Mouse (Mus musculus) hindbrain, embryonic 16.5 days (tissue): ENCODE measurements around the gene Gm11444. TPM values are rescaled to one million over a fixed set of nuclear protein-coding genes. Genes with fewer than 3 reads are reported as not detected.

Experiments used
- ATAC-seq: fragments of 200-750 bp; cut with Nextera tagmentation; 2 replicates; pipeline ENCODE4 v1.8.0; 2017; ENCODE audit warnings: moderate TSS enrichment, moderate library complexity
- H3K27ac ChIP-seq: fragments of 300-500 bp; sonication (generic); 2 replicates; pipeline ENCODE4 v1.5.1; 2014; ENCODE audit warnings: low read depth, mild to moderate bottlenecking, control low read depth, low read length, moderate library complexity
- H3K27me3 ChIP-seq: fragments of 300-500 bp; sonication (generic); replicated peaks from 2 replicates; pipeline ENCODE4 v1.6.1; 2014; ENCODE audit warnings: low read length; ENCODE audit not compliant: control insufficient read depth, insufficient read depth
- H3K36me3 ChIP-seq: fragments of 300-500 bp; sonication (generic); 2 replicates; pipeline ENCODE4 v1.6.1; 2014; ENCODE audit warnings: mild to moderate bottlenecking, low read length, moderate library complexity, mixed read lengths; ENCODE audit not compliant: control insufficient read depth, insufficient read depth
- H3K4me1 ChIP-seq: fragments of 300-500 bp; sonication (generic); 2 replicates; pipeline ENCODE4 v1.6.1; 2014; ENCODE audit warnings: low read depth, low read length; ENCODE audit not compliant: control insufficient read depth, insufficient read depth
- H3K4me2 ChIP-seq: fragments of 300-500 bp; sonication (generic); 2 replicates; pipeline ENCODE4 v1.6.1; 2014; ENCODE audit warnings: mild to moderate bottlenecking, low read length, control low read depth, moderate library complexity
- H3K4me3 ChIP-seq: fragments of 300-500 bp; sonication (generic); 2 replicates; pipeline ENCODE4 v1.5.1; 2014; ENCODE audit warnings: mild to moderate bottlenecking, low read length, control low read depth, moderate library complexity
- H3K9ac ChIP-seq: fragments of 300-500 bp; sonication (generic); 2 replicates; pipeline ENCODE4 v1.6.1; 2014; ENCODE audit warnings: low read depth, mild to moderate bottlenecking, control low read depth, low read length, moderate library complexity
- H3K9me3 ChIP-seq: fragments of 300-500 bp; sonication (generic); 2 replicates; pipeline ENCODE4 v1.6.1; 2014; ENCODE audit warnings: mild to moderate bottlenecking, low read length, moderate library complexity; ENCODE audit not compliant: control insufficient read depth
- WGBS: fragments of 180-500 bp; shearing (Covaris S2); extraction: QIAGEN DNeasy Blood & Tissue Kit; methylation state at CpG from one replicate; pipeline ENCODE4 v1.1.7; 2014; 5-methylcytosine and 5-hydroxymethylcytosine counted together
- polyA plus RNA-seq: library from polyadenylated mRNA; unstranded; fragments of >200 nt; fragmentation: Nextera tagmentation; extraction: Ambion mirVana; gene quantifications from 2 replicates; pipeline ENCODE4 v1.2.1, GENCODE M21; 2015

Gene Gm11444
- polyA plus RNA-seq, 1 experiment from 2014 or later = not detected

DNA sequence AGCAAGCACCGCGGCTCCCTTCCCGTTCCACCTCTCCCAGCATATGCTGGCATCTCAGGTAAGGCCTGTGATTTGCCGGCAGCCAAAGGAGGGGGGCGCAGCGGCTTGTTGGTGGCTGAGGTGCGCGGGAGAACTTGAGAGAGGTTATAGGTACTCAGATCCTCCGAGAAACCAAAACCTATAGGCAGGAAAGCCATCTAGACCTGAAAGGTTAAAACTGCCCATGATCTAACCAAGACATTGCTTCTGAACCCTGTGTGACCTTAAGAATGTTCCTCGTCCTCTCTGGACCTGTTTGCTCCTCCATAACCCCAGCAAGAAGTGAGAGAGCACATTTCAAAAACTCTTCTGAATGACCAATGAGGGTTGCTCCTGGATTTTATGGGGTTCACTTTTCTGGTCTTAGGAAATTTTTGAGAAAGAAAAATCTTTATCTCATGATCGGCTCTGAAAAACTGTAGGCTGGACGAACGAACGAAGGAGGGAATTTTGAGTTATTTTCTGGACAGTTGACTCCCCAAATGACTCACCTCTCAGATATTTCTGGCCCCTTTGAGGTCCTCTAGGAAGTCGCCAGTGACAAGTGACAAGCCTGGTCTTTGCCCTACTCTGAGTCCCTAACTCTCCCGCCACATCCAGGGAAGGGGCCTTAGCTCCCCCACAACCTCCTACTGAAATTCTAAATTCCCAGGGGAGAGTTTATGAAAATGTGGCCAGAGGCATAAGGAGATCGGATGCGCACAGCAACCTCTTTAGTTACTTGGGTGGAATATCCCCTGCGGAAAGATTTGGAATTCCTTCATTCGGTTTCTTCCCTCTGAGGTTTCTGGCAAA lies 11.5 kb downstream of the Gm11444 start:
- ATAC-seq = no peak
- H3K27ac ChIP-seq = no peak overlapping the region
- 6% methylated on average over 20 of the region's 20 CpGs for WGBS

DNA sequence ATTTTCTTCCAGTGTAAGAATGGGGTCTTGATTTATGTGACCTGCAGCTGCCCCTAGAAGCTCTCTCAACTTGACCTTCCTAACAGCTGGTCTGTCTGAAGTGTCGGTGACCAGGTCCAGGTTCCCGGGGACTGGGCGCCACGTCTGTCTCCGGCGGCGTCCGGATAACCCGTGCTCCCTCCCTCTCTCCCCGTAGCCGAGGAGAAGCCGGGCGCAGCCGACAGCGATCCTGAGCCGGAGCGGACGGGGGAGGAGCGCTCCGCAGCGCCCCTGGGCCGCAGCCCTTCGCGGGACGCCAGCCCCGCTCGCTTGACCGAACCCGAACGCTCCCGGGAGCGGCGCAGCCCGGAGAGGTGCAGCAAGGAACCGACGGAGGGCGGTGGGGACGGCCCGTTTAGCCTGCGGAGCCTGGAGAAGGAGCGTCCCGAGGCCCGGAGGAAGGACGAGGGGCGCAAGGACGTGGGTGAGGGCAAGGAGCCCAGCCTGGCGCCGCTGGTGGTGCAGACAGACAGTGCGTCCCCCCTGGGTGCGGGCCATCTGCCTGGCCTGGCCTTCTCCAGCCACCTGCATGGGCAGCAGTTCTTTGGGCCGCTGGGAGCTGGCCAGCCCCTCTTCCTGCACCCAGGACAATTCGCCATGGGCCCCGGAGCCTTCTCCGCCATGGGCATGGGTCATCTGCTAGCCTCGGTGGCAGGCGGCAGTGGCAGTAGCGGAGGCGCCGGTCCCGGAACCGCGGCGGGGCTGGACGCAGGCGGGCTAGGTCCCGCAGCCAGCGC lies 12.3 kb downstream of the Gm11444 start:
- peaks cover 15% of the 10 kb centered on the region for H3K4me1 ChIP-seq
- ATAC-seq = no peak
- H3K27ac ChIP-seq = no peak overlapping the region
- H3K4me3 ChIP-seq = peak overlapping the region; percentile 25
- H3K4me2 ChIP-seq = peak overlapping the region; percentile 28
- WGBS = 1% methylated on average over 46 of the region's 67 CpGs
- no peaks in the 10 kb centered on the region for H3K36me3 ChIP-seq
- H3K9ac ChIP-seq = peak overlapping the region; percentile 32; the same call in 1 of the 2 replicates
- peaks cover 57% of the 10 kb centered on the region for H3K27me3 ChIP-seq
- no peaks in the 10 kb centered on the region for H3K9me3 ChIP-seq

More for the DNA sequence above, 11.5 kb downstream of the Gm11444 start:
- Histone ChIP-seq H3K9ac (no peak overlapping the region), H3K36me3 (no peaks in the 10 kb centered on the region), H3K9me3 (no peaks in the 10 kb centered on the region), H3K4me1 (peaks cover 11% of the 10 kb centered on the region), H3K4me3 (no peak overlapping the region), H3K4me2 (no peak overlapping the region), H3K27me3 (peaks cover 64% of the 10 kb centered on the region)

DNA sequence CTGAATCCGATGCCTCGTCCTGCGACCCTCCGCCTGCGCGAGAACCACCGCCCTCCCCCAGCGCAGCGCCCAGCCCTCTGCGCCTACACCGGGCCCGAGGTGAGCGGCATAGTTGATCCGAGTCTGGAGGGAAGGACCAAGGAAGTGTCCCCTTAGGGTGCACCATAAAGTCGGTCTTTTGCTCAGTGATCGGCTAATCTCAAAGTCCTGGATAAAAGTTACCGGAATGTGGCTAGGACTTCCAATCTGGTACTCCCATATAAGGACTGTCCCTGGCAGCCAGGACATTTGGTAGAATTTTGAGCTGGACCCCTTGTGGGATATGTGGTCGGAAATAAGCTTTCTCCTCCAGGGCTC lies 12.9 kb downstream of the Gm11444 start:
- peak overlapping the region; percentile 28 for H3K4me2 ChIP-seq
- no peak overlapping the region for H3K27ac ChIP-seq
- H3K27me3 ChIP-seq = peaks cover 51% of the 10 kb centered on the region
- no peaks in the 10 kb centered on the region for H3K36me3 ChIP-seq
- 4% methylated on average over 18 of the region's 18 CpGs for WGBS
- H3K4me3 ChIP-seq = peak overlapping the region; percentile 25
- H3K9ac ChIP-seq = no peak overlapping the region
- H3K9me3 ChIP-seq = no peaks in the 10 kb centered on the region
- no peak for ATAC-seq
- peaks cover 21% of the 10 kb centered on the region for H3K4me1 ChIP-seq

DNA sequence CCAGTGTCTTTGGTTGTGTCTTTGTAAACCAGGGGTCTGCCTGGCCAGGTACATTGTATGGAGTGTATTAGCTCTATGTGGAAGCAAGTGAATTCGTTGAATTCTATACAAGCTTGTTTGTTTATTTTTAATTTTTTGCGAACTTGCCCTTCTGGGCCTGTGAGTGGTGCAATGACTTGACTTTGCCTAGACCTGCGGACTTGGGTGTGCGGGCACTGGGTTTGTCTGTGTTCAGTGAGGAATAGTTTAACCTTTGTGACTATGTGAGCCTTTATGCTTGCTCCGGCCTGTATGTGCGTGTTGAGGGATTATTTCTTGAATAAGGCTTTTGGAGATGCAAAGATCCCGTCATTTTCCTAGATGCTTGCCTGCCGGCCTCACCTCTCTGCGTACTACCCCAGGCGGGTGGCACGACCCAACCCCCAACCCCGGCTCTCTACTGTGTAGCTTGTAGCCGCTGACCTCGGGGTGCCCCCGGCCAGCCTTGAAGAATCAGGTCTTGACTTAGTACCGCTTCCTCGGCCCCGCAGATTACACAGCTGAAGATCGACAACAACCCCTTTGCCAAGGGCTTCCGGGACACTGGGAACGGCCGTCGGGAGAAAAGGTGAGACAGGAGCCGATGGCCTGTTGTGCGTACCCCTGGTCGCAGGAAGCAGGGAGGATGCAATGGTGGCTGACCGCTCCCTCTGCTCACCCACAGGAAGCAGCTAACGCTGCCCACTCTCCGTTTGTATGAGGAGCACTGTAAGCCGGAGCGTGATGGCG lies 13.4 kb downstream of the Gm11444 start:
- peaks cover 49% of the 10 kb centered on the region for H3K27me3 ChIP-seq
- no peak overlapping the region for H3K9ac ChIP-seq
- 2% methylated on average over 31 of the region's 32 CpGs for WGBS
- H3K9me3 ChIP-seq = no peaks in the 10 kb centered on the region
- peak overlapping the region; percentile 7; the same call in 1 of the 2 replicates for H3K4me2 ChIP-seq
- H3K4me3 ChIP-seq = no peak overlapping the region; the same call in 1 of the 2 replicates
- ATAC-seq = no peak
- no peaks in the 10 kb centered on the region for H3K36me3 ChIP-seq
- H3K4me1 ChIP-seq = peaks cover 22% of the 10 kb centered on the region
- H3K27ac ChIP-seq = no peak overlapping the region

GRCm38 (mm10) chr11:85835753-85836522 lies 14.2 kb downstream of the Gm11444 start:
- Histone ChIP-seq H3K9ac (no peak overlapping the region), H3K4me3 (0 out of 2 replicates have a peak overlapping the region, but pooled peaks have one; percentile 9), H3K27me3 (peaks cover 43% of the 10 kb centered on the region), H3K4me1 (peaks cover 20% of the 10 kb centered on the region), H3K36me3 (no peaks in the 10 kb centered on the region), H3K27ac (no peak overlapping the region), H3K9me3 (no peaks in the 10 kb centered on the region), H3K4me2 (no peak overlapping the region)
- no peak for ATAC-seq
- 6% methylated on average over 16 of the region's 16 CpGs for WGBS

DNA sequence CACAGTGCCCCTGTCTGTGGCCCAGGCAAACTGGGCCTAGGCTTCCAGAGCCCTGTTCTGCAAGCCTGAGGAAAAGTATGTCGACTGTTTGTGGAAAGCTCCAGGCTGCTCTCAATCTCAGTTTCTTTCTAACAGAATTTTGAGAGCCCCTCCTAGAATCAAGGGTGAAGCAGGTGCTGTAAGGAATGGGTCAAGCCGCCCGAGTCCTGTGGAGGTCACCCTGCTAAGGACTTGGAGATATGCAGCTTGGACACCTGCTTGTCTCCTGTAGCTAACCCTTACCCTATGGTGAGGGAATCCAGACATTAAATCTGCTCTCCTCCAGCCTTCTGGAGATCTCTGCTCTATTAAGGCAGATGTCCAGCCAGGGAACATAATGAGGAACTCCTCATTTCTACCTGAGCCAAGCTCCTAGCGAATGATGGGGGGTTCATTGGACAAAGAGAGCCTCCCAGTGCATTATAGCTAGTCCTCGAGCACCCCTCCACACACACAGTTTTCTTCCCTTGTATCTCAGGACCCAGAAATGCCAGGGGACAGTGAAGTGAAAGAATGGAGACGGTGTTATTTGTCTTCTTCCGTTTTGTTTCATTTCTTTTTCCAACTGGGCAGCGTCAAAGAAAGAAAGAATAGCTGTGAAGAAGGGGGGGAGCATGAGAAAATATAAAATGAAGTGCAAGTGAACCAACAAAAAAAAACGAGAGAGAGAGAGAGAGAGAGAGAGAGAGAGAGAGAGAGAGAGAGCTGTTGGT lies 15.0 kb downstream of the Gm11444 start:
- 6% methylated on average over 9 of the region's 9 CpGs for WGBS
- no peak overlapping the region for H3K27ac ChIP-seq
- no peak for ATAC-seq
- H3K27me3 ChIP-seq = peaks cover 37% of the 10 kb centered on the region
- H3K4me1 ChIP-seq = peaks cover 16% of the 10 kb centered on the region
- no peak overlapping the region for H3K4me3 ChIP-seq
- no peaks in the 10 kb centered on the region for H3K36me3 ChIP-seq
- H3K9me3 ChIP-seq = no peaks in the 10 kb centered on the region
- no peak overlapping the region for H3K9ac ChIP-seq
- no peak overlapping the region for H3K4me2 ChIP-seq

DNA sequence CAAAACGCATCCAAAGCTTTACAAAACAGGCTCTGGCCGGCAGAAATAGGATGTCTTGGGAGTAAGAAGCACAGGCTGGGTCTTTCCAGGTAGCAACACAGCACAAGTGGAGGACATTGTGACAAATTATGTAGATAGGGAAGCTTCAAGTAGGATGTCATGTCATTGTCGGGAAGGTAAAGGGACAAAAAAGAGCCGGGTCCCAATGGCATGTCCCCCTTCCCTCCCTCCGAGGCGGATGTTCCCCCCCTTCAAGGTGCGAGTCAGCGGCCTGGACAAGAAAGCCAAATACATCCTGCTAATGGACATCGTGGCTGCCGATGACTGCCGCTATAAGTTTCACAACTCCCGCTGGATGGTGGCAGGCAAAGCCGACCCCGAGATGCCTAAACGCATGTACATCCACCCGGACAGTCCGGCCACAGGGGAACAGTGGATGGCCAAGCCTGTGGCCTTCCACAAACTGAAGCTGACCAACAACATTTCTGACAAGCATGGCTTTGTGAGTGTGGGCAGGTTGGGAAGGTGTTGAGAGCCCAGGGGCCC lies 15.7 kb downstream of the Gm11444 start:
- peaks cover 20% of the 10 kb centered on the region for H3K4me1 ChIP-seq
- H3K27me3 ChIP-seq = peaks cover 31% of the 10 kb centered on the region
- 6% methylated on average over 17 of the region's 17 CpGs for WGBS
- no peak overlapping the region for H3K4me3 ChIP-seq
- no peaks in the 10 kb centered on the region for H3K9me3 ChIP-seq
- H3K9ac ChIP-seq = no peak overlapping the region
- no peak overlapping the region for H3K27ac ChIP-seq
- no peak overlapping the region for H3K4me2 ChIP-seq
- no peaks in the 10 kb centered on the region for H3K36me3 ChIP-seq
- no peak for ATAC-seq
